Comparison of ENCODE assay signal across 27 mouse cellular contexts in genomic region chr6:128519159-128519558, GRCm38 (mm10). TPM values are rescaled to one million over a fixed set of nuclear protein-coding genes. Genes with fewer than 3 reads are reported as not detected.
"Had no signal": no experiment of that assay in that cellular context is flagged by ENCODE, and none has a peak within 500 bp of the region (broad histone marks: within the 10 kb centered on the region; RNA-seq: fewer than 3 reads in every experiment).

No protein-coding gene starts in this region.

- H3K36me3 ChIP-seq: heart, embryonic 10.5 days; heart, embryonic 12.5 days; hindbrain, embryonic 10.5 days; hindbrain, embryonic 12.5 days; kidney, embryonic 15.5 days; limb, embryonic 13.5 days; limb, embryonic 15.5 days had no signal

- H3K9me3 ChIP-seq: heart, embryonic 10.5 days; hindbrain, embryonic 10.5 days; hindbrain, embryonic 12.5 days; kidney, embryonic 15.5 days; limb, embryonic 15.5 days had no signal

- H3K4me2 ChIP-seq: heart, embryonic 12.5 days; hindbrain, embryonic 12.5 days; hindbrain, embryonic 14.5 days; kidney, embryonic 15.5 days; limb, embryonic 13.5 days; limb, embryonic 15.5 days had no signal

- H3K4me3 ChIP-seq: gastrocnemius, adult 2 months; heart, embryonic 10.5 days; heart, embryonic 12.5 days; hindbrain, embryonic 10.5 days; hindbrain, embryonic 12.5 days; kidney, embryonic 15.5 days; limb, embryonic 13.5 days; limb, embryonic 15.5 days had no signal

- H3K4me1 ChIP-seq: heart, embryonic 10.5 days; heart, embryonic 12.5 days; hindbrain, embryonic 10.5 days; hindbrain, embryonic 12.5 days; kidney, embryonic 15.5 days; limb, embryonic 13.5 days; limb, embryonic 15.5 days had no signal

- H3K9ac ChIP-seq: heart, embryonic 12.5 days; hindbrain, embryonic 12.5 days; hindbrain, embryonic 14.5 days; kidney, embryonic 15.5 days; limb, embryonic 13.5 days; limb, embryonic 15.5 days had no signal

- DNase-seq: gastrocnemius, adult 2 months; gastrocnemius, postnatal 10 days; gastrocnemius, postnatal 25 days; heart, adult 18-20 months; heart, postnatal 10 days; heart, postnatal 4 days; kidney, adult 11 months; kidney, adult 2 months; kidney, adult 9 months; kidney, postnatal 14 days; kidney, postnatal 36 days; layer of hippocampus, adult 9-11 months; layer of hippocampus, postnatal 36 days; left cerebral cortex, postnatal 4 days had no signal

- ATAC-seq: hindbrain, embryonic 16.5 days; inflammation-experienced regulatory T-cells, adult 6 months; intestine, embryonic 16.5 days had no signal

- H3K27me3 ChIP-seq: heart, embryonic 12.5 days; hindbrain, embryonic 12.5 days; kidney, embryonic 15.5 days; limb, embryonic 13.5 days; limb, embryonic 15.5 days had no signal

- H3K27ac ChIP-seq: gastrocnemius, adult 2 months; heart, embryonic 10.5 days; hindbrain, embryonic 10.5 days; hindbrain, embryonic 12.5 days; hindbrain, embryonic 14.5 days; kidney, embryonic 15.5 days; kidney, postnatal 0 days; limb, embryonic 13.5 days; limb, embryonic 15.5 days had no signal

RNA-seq across cellular contexts. Expression of gene Pzp, which starts 7.4 kb away (rescaled TPM):
- polyA plus RNA-seq: frontal cortex, adult 2 months; hindbrain, embryonic 10.5 days; hindbrain, embryonic 12.5 days; inflammation-experienced regulatory T-cells, adult 6 months; limb, embryonic 13.5 days had no signal
